Mouse (Mus musculus): ENCODE measurements around the gene Ifitm3.
A peak's percentile ranks its signal among the peaks of the same experiment; 100 is the strongest.
"Not testable (repeated sequence)": the region's sequence is repeated elsewhere in the genome, so short reads cannot be mapped to it uniquely, and the experiment has no call there.

Gene Ifitm3

DNA sequence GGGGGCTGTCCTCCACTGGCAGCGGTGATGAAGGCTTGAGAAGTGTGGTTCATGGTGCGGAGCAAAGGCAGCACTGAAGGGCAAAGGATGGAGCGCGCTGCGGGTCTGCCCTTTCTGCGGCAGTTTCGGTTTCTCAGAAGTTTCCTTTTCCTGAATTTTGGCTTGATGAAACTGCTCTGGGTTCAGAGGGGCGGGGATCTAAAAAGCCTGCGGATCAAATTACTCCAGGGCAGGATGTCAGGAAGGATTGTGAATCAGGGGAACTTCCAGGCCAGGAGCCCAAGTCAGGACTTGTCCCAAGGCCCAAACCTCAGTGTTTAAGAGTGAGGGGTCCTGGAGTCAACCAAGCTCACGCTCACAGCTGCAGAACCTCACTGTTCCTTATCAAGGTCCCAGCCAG lies at the start of gene Ifitm3:
Gene Ifitm3 (minus strand): TSS at position 178 of the 400 bp plus-strand sequence.
- DNase-seq (ENCODE audit: low read depth, low spot score), result no peak

DNA sequence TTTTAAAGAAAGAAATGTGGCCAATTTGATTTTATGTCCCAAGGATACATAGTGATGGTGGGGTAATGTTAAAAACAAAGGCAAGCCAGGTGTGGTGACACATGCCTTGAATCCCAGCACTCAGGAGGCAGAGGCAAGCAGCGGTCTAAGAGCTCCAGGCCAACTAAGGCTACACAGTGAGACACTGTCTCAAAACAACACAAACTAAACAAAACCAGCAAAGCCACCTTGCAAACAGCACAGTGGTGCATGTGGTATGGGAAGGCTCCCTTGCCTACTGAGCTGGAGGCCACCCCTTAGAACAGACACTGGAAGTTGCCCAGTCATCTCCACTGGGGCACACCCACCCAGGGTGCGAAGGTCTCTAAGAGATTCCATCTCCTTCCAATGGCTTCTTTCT lies 49.4 kb upstream of the Ifitm3 start:
- no peak for DNase-seq (ENCODE audit: low read depth, low spot score)

GRCm38 (mm10) chr7:141058601-141059341 lies 48.2 kb upstream of the Ifitm3 start:
- no peak for DNase-seq (ENCODE audit: low read depth, low spot score)

DNA sequence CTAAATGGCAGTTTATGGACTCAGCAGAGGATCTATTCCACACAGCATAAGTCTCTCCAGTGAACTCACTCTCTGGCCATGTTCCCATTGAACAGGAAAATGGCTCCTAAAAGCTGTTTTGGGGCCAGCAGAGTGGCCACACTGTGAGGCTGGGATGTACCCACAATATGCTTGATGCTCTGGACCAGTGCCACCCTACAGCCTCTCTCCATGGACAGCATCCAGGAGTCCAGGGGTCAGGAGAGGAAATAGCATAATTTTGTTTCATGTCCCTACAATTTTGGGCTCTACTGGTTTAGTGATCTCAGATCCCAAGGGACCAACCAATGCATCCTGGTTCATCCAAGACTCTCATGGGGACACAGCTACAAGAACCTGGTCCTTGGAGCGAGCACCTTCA lies 47.0 kb upstream of the Ifitm3 start:
- DNase-seq (ENCODE audit: low read depth, low spot score), result no peak

DNA sequence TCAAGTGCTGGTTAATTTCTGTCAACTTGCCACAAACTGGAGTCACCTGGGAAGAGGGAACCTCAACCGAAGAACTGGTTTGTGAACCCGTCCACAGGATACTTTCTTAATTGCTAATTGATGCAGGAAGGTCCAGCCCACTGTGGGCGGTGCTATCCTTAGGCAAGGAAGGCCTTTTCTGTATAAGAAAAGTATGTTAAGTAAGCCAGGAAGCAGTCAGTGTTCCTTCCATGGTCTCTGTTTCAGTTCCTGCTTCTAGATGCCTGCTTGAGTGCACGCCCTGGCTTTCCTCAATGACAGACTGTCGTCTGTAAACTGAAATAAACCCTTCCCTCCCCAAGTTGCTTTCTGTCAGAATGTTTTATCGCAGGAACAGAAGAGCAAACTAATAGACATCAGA lies 46.4 kb upstream of the Ifitm3 start:
- no peak for DNase-seq (ENCODE audit: low read depth, low spot score)

DNA sequence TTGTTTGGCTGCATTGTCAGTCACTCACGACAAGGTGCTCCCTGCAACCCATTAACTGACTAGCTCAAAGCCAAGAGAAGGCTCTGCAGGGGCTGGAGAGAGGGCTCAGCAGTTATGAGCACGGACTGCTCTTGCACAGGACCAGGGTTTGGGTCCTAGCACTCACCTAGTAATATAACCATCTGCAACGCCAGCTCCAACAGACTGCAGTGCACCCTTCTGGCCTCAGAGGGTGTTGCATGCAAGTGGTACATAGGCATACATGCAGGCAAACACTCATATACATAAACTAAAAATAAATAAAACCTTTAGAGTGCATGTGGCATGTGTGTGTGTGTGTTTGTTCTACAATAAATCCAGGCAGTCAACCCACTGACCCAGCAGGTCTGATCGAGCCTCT lies 45.2 kb upstream of the Ifitm3 start:
- DNase-seq (ENCODE audit: low read depth, low spot score), result no peak

DNA sequence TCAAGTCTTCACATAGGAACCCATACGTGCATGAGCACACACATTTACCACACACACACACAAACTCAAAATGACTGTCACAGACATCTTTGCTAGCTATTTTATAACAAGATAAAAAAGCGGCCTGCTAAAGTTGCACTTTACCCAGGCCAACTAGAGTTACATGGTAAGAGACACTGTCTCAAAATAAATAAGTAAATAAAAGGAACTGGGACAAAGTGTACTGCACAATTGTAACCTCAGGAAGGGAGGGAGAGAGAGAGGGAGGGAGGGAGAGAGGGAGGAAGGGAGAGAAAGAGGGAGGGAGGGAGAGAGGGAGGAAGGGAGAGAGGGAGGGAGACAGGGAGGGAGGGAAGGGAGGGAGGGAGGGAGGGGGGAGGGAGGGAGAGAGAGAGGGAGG lies 41.9 kb upstream of the Ifitm3 start:
- DNase-seq (ENCODE audit: low read depth, low spot score), result no peak

DNA sequence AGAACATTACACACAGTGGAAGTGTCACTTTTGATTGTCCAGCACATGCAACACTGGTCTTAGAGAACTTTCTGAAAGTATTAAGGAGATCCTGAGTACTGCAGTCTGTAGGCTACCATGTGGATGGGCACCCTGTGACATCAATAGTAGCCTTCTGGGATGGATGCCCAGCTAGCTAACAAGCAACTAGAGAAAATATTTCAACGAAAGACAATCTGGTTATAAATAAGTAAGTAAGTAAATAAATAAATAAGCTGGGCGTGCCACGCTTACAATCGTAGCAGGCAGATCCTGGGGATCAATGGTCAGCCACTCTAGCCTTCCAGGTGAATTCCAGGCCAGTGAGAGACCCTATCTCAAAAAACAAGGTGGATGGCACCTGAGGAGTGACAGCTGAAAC lies 41.4 kb upstream of the Ifitm3 start:
- DNase-seq (ENCODE audit: low read depth, low spot score), result no peak

DNA sequence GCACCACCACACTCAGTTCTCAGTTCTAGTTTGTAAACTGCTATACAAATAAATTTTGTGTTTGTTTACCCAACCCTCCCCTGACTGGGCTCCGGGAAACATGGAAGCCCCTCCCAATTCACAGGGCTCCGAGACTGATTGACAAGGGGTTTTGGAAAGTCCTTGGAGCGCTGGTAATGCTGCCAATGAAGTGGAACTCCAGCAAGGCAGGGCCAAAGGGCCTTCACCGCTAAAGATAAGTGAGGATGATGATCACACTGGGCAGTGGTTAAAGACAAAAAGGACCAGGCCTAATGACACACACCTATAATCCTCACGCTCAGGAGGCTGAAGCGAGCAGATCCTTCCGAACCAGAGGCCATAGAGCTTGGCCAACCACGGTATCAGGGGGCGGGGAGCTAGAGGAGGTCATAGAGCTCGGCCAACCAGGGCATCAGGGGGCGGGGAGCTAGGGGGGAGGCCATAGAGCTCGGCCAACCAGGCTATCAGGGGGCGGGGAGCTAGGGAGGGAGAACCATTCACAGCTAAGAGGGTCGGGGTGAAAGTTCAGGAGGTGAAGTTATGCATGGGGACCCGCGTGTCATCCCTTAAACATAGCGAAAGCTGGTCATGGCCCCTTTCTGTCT lies 40.6 kb upstream of the Ifitm3 start:
- no peak for DNase-seq (ENCODE audit: low read depth, low spot score)

DNA sequence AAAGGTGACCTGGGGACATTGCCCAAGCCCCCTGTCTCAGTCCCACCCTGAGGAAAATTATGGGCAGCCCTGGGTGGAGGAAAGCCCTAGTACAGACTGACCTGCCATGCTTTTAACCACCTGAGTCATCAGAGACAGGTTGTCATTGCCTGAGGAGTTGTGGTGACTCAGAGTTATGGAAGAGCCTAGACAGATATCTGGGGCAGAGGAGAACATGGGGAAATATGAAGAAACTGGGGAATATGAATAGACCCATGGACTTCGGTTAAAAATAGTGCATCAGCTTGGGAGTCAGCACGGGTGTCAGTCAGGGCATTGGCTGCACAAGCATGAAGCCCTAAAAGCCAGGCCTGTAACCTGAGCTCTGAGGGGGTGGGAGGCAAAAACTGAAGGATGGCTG lies 38.8 kb upstream of the Ifitm3 start:
- DNase-seq (ENCODE audit: low read depth, low spot score), result no peak

DNA sequence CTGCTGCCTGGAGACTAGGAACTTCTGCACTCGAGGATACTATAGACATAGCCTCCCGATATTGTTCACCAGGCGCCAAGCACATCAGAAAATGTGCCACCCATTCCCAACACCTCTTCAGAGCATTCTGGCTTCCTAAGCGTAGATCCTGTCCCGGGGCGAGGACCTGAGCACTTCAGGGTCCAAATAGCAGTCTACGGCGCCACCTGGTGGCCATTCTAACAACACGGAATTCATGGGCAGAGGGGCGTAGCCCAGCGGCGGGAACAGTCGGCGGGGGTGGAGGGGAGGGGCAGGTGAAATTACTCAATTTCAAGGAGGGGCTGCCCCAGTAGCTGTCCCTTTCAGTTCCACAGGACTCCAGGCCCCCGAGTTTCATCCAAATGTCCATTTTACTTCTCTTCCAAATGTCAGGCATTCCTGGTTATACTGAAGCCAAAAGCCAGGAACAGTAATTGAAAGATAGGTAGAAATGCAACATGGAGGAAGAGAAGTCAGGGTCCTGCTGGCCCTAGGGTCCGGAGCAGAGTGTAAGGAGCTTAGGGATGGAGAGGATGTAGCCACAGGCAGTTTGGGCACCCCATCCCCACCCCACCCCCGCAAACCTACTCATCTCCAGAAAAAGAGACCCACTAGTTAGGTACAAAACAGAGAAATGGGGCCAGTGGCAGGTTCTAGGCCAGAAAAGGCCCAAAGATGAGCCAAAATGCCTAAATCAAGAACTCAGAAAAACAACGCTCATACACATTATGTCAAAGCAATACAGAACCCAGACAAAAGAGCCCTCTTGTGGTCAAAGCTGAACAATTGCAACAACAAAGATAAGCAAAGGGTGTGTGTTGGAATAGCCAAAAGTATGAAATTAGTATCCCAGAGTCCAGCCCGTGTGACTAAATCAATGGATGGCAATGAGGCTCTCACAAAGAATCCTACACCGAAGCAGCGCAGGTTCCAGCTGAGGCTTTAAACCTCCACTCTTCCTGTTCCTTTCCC lies 38.0 kb upstream of the Ifitm3 start:
- peak; percentile 79 for DNase-seq (ENCODE audit: low read depth, low spot score)

- DNase-seq (ENCODE audit: low read depth, low spot score), result no peak
Measured at GRCm38 (mm10) chr7:141047581-141048225, 37.1 kb upstream of the Ifitm3 start.

- DNase-seq (ENCODE audit: low read depth, low spot score), result no peak
Measured at GRCm38 (mm10) chr7:141046931-141047580, 36.5 kb upstream of the Ifitm3 start.

DNA sequence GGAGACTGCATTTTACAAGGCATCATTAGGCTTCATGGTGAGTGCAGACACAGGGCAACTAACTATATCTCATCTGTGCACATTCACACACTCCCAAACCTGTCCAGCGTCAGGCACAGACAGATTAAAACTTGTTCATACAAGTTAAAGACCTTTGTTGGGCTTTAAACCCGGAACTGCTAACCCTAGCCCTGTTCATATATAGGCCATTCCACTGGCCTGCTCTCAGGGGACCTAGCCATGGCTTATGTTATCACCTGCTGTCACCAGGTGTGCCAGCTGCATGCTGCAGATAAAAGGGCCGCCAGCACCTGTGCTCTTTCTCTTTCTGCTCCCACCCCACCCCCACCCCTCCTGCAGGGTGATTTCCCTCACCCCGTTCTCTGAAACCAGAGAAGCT lies 32.0 kb upstream of the Ifitm3 start:
- DNase-seq (ENCODE audit: low read depth, low spot score), result no peak

DNA sequence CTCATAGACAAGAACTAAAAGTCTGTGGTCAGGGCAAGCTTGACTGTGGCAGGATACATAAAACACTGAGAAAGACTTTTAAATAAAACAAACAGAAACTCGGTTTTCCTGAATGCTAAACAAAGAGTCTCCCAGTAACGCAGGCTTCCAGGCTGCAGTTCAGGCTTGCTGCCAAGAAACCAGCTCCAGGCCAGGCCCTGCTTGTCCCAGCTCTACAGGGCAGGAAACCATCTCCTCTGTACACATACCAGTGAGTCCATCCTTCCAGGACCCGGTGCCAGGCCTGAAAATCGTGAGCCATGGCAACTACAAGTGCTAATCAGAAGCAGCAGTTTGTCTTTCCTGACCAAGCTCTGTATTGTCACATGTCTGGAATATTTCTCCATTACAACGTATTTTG lies 31.1 kb upstream of the Ifitm3 start:
- no peak for DNase-seq (ENCODE audit: low read depth, low spot score)

DNA sequence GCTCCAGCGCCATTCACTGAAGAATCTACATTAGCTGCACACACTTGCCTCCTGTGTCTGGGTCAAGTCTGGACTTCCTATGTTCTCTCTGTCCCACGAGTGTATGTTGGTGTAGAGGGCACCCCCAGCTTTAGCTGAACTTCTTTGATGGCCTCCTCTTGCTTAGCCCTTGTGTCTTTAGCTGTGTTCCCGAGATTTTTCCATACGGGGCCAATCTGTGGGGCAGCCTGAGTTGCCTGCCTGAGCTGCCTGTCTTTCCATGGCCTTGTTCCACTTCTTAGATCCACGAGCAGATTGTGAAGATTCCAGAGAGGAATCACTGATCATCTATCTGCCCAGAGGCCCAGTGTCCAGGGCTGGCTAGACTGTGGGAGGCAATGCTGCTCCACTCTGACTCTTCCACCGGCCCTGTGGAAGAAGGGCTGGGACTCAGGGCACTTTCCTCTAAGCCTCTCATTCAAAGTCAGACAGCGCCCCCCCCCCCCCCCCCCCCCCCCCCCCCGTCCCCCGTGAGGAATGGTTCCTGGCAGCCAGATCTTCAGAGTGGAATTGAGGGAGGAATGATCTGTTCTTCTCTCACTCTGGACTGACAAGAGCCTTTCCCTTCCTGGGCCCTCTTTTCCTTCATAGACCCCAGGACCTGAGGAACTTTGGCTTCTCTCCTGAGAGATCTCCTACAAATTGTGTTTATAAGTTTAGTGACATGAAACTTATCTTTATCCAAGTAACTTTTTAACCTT lies 30.5 kb upstream of the Ifitm3 start:
- DNase-seq (ENCODE audit: low read depth, low spot score), result no peak

GRCm38 (mm10) chr7:141039386-141040107 lies 29.0 kb upstream of the Ifitm3 start:
- DNase-seq (ENCODE audit: low read depth, low spot score), result no peak

DNA sequence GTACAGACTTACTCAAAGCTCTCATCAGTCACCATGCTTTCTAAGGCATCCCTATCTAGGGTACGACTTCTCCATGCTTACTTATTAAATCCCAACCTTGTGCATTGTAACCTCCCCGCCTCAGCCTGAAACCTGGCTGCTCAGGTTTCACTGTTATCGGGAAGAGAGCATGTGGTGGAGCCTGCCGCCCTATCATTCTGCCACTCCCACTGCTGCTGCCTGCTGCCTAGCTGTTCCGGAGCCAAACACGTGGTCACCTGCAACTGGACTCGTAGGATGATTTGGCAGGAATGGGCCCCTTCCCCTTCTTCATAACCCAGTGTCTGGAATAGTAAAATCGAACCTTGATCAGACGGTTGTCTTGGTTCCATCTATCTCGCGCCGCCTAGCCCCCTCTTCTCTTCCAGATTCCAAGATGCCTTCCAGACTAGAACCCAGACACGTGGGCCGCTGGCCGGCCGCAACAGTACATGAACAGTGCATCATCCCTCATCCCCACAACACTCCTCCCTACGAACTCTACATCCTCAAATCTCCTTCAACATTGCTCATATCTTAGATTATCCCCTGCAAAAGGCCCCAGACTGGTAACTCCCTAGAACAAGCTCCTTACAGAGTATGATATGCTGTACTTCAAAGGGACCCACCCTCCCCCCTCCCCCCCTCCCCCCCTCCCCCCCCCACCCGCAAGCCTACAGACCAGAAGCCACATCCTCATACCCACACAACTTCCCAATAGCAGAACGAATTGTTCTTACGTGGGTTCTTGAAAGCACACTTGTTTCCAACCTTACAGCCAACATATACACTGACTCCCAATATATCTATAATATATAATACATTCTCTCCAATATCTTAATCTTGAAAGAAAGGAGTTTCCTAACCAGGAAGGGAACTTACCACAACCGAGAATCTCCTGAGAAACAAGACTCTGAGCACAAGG lies 27.8 kb upstream of the Ifitm3 start:
- no peak for DNase-seq (ENCODE audit: low read depth, low spot score)

GRCm38 (mm10) chr7:141036624-141037023 lies 26.1 kb upstream of the Ifitm3 start:
- DNase-seq (ENCODE audit: low read depth, low spot score), result not testable (repeated sequence)
